Mouse (Mus musculus) heart, adult 11 months (tissue): ENCODE results near the gene Prr14l.
A peak's percentile ranks its signal among the peaks of the same experiment; 100 is the strongest.
"Not testable (repeated sequence)": the region's sequence is repeated elsewhere in the genome, so short reads cannot be mapped to it uniquely, and the experiment has no call there.

ENCODE experiments used
- DNase-seq: peaks from one replicate; pipeline ENCODE4 v3.0.0; 2022

Prr14l gene

DNA sequence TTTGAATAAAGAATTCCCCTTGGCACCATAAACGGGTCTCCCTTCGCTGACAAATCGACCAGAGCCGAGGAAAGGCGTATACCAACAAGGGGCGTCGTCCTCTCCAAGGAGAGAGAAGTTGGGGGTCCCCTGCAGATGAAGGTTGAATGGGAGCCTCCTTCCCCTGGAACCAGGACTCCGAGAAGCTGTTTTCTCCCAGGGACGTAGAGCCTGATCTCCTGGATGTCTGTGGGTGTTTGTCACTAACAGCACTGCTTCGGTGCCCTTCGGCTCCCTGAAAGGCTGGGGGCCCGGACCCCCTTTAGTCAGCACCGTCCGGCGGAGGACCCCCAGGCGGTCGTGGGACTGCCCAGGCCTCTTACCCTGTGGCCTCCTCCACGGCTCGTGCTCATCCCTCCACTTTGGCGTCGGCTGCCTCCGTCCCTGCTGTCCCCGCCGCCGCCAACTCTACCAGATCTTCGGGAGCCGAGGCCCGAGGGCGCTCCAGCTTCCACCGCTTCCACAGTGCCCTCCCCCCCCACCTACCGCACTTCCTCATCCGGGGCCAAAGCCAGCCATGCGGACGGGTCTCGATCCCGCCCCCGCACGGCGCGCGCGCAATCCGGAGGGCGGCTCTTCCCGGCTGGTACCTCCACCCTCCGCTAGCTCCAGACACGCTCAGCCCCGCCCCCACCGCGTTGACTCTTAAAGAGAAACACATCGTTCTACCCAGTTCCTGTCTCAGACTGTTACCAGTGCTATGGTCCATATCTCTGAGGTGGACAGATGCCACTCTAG, at the start of gene Prr14l:
TSS of gene Prr14l (minus strand) at position 526 of the 777 bp plus-strand sequence.
- DNase-seq, result peak; percentile 100

DNA sequence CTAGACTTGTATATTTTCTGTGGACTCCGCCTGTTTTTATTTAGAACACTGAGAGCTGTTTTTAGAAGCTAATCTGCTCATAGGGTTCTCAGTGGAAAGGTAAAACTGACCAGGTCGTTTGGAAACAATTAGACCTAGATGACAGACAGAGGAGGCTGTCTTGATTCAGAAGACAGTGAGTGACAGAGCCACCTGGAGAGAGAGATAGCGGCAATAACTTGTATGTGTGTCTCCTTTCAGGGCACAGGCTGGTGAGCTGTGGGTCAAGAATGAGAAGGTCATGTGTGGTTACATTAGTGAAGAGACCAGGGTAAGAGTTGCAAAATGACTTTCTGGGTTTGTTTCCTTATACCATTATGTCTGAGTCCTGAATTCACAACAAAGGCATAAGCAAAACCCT, 32.7 kb upstream of the Prr14l start:
- DNase-seq, result peak; percentile 61

DNA sequence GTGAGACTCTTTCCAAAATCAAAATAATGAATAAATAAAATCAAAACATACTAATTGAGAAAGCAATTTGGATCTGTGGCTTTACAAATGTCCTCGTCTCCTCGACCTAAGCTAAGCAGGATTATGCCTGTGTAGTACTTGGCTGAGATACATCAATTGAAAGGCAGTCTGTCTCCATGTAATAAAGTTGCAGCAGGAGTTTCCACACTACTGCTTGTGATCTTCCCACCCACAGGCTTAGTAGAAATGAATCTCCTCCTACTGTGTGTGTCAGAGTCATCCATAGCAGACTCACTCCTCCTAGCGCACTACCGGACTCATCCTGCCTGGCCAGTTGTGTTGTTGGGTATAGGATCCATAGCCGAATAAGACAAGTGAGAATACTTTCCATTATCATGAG, 18.3 kb upstream of the Prr14l start:
- peak; percentile 34 for DNase-seq

DNA sequence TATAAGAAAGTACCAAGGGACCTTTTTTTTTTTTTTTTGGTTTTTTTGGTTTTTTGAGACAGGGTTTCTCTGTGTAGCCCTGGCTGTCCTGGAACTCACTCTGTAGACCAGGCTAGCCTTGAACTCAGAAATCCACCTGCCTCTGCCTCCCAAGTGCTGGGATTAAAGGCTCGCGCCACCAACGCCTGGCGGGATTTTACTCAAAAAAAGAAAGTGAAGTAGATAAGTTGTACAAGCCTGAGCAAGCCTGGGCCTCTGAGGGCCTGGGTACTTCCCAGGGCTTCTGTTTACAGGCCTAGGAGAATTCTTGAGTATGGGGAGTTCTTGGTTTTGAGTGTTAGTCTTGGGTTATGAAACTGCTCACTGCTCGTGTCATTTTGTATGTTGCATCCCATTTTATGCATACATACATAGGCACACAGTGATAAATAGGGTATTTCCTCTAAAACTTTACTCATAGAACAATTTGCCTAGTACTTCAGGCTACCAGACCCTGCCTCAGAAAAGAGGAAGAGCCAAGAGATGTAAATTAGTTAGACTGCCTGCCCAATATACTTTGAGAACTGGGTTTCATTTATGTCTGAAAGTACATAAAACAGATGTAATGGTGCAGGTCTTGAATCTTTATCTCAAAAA, 15.5 kb upstream of the Prr14l start:
- no peak for DNase-seq

DNA sequence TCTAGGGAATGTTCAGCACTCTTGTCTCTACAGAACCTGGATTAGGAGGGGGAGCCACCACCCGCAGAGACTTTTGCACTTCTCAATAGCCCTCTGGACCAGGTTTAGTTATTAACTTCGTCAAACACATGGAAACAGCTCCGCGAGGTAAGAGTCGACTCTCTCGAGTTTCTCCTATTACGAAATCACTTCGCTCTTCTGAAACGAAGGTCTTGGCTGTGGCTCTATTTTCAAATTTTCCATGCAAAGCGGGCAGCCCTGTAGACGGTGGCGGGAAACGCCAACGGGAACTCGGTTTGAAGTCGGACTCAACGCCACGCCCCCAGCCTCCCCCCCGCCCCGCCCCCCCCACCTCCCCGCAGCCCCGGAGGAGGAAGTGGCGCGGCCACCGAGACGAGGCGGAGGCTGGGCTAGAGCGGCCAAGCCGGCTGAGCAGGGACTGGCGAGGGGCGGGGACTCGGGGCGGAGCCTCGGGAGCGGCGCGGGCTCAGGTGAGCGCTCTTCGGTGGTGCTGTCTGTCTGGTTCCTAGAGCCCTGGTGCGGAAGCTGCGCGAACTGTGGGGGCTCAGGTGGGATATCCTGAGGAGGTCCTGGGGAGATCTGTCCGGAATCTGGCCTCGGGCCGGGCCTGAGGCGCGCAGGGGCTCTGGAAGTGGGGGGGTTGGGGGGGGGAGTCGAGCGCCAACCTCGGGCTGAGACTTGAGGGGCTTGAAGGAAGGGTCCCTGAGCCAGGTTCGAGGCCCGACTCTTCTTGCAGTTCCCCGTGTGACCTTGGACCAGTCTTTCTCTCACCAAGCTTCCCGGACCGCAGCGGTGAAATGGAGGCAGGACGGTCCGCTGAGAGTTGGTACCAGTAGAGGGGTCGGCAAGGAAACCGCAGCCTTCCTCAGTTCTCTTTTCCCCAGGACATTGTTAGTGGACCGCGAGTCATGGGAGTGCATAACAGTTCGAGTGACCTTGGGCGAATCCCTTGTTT, 9.5 kb upstream of the Prr14l start, which contains the start of gene Depdc5:
TSS of gene Depdc5 (plus strand) at position 449 of the 976 bp plus-strand sequence.
- peak; percentile 99 for DNase-seq

DNA sequence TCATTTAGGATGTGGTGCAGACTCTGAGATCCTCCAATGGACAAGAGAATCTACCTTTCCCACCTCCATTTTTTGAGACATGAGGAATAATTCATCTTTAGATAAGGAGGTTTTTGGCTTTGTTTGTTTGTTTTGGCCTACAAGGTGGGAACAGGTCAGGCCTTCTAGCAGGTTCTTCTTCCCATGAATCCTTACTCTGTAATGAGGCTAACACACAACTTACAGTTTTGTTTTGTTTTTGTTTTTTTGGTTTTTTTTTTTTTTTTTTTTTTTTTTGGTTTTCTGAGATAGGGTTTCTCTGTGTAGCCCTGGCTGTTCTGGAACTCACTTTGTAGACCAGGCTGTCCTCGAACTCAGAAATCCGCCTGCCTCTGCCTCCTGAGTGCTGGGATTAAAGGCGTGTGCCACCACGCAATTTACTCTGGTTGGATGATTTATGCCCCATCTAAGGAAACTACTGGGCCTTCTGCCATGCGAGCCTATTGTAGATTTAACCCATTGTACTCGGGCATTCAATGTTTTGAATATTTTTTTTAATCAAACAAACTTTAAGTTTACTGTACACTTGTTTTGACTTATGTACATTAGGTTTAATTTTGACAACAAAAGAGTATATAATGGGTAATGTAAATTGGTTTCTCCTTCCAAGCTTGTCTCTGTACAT, 8.5 kb upstream of the Prr14l start:
- no peak for DNase-seq

DNA sequence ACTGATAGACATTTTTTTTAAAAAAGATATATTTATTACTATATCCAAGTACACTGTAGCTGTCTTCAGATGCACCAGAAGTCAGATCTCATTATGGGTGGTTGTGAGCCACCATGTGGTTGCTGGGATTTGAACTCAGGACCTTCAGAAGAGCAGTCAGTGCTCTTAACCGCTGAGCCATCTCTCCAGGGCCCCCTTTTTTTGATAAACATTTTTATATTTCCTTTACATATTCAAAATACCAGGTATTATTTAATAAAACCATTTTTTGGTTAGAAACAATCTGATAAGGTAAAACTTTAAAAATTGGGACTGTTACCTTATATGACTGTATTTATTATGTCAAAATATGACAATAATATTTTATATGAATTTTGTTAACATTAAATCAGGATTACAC, 7.0 kb upstream of the Prr14l start:
- no peak for DNase-seq

DNA sequence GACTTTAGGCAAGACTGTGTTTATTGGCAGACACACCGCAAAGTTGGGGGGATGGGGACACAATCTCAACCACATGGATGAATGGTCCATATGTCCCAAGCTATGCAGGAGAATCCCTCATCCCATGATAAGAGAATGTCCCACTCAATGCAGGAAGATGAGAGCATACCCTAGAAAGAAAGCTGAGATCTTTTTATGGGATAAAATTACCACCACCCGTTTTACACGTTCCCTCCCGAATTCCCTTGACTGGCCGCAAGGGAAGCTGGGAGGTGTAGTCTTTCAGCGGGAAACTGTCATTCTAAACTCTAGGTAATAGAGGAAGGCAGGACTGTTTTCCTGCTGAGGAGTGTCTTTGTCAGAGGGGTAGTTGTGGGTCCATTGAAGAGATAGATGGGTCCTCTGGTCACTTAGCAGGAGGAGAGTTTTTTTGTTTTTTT, 3.7 kb upstream of the Prr14l start:
- DNase-seq, result peak; percentile 91

DNA sequence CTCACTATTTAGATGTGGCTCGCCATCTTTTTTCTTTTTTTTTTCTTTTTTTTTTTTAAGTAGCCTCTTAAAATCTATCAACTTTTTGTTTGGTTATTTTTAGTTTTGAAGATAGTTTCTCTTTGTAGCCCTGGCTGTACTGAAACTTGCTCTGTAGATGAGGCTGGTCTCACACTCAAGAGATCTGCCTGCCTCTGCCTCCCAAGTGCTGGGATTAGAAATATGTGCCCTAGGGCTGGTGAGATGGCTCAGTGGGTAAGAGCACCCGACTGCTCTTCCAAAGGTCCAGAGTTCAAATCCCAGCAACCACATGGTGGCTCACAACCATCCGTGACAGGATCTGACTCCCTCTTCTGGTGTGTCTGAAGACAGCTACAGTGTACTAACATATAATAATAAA, 1.2 kb upstream of the Prr14l start:
- DNase-seq, result not testable (repeated sequence)

DNA sequence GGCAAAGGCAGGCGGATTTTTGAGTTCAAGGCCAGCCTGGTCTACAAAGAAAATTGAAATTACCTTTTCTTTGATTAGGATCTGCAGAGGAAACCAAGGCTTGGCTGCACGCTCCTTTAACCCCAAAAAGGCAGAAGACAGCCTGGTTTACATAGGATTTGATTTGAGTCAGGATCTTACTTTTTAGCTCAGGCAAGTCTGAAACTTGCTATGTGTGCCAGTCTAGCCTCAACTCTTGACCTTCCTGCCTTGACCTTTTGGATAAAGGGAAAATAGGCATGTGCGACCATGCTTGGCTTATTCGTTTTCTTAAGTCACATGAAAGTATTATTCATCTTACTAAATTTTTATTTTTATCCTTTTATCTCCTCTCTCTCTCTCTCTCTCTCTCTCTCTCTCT, 762 bp upstream of the Prr14l start:
- DNase-seq, result no peak

DNA sequence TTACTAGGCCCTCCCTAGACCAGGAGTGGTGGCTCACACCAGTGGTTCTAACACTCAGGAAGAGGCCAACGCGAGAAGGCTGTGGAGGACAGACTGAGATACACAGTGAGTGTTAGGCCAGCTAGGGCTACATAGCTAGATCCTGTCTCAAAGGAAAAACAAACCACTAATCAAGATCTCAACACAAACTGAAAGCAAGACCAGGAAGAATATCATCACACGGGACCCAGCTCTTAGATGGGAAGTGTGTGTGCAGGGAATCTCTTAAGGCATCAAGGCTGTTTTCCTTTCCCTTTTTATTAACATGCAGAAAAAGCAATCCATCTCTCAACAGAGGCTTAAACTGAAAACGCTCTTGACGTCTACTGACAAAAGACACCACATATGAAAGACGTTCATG, 2.0 kb downstream of the Prr14l start:
- no peak for DNase-seq

DNA sequence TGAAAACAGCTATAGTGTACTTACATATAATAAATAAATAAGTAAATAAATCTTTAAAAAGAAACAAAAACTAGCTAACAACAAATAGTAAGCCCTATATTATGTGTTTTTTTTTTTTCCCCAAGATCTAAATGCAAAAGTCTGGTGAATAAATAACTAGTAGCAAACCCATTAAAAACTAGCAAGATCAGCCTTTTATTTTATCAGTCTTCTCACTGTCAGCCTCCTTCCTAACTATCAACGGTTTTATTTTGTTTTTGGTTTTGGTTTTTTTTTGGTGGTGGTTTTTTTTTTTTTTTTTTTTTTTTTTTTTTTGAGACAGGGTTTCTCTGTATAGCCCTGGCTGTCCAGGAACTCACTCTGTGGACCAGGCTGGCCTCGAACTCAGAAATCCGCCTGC, 4.5 kb downstream of the Prr14l start:
- DNase-seq, result not testable (repeated sequence)

DNA sequence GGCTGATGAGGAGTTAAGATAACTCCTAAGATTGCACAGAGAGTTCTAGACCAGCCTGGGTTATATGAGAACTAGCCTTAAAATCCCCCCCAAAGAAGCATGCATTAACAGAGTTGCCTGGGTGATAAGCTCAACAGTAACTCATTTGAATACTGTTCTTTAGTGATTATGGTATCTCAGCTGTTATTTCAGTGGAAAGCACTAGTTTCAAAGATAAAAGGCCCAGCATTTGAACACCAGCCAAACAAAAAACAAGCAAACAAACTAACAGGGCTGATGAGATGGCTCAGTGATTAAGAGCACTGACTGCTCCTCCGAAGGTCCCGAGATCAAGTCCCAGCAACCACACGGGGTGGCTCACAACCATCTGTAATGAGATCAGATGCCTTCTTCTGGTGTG, 4.9 kb downstream of the Prr14l start:
- DNase-seq, result no peak

DNA sequence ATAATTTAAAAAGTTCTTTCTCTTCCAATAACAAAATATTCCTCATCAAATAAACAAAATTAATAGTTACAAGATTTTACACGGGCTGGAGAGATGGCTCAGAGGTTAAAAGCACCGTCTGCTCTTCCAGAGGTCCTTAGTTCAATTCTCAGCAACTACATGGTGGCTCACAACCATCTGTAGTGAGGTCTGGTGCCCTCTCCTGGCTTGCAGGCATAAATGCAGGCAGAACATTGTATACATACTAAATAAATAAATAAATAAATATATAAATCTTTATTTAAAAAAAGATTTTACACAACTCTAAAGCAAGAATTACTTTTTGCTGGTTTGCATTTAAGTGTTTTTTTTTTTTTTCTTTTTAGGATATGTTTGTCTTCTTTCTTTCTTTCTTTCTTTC, 14.0 kb downstream of the Prr14l start:
- no peak for DNase-seq

DNA sequence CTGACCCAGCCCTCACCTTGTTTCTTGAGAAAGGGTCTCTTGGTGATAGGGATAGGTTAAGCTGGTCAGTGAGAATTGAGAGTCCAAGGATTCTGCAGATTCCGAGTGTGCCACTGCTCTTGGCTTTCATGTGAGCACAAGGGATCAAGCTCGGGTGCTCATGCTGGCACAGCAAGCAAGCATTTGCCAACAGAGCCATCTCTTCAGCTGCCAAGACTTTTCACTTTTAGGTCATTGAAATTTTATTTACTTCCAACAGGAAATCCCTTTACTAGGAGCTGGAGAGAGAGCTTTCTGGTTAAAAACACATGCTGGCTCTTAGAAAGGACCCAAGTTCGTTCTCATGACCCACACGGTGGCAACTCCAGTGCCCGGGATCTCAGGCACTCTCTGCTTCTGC, 17.1 kb downstream of the Prr14l start:
- DNase-seq, result no peak

DNA sequence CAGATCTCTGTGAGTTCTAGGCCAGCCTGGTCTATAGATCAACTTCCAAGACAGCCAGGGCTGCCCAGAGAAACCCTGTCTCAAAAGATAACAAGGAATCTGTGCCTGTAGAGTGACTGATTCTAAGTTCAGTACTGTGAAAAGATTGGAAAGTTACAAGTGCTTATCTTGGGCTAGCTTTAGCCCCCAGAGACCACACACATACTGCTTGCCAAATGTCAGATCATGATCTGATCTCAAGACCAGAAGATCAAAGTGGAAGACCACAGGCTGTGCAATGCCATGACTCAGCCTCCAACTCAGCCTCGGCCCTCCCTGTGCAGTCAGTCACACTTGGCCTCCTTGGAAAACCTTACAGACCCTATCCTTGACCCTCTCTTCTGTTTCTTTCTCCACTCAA, 19.6 kb downstream of the Prr14l start:
- DNase-seq, result no peak

DNA sequence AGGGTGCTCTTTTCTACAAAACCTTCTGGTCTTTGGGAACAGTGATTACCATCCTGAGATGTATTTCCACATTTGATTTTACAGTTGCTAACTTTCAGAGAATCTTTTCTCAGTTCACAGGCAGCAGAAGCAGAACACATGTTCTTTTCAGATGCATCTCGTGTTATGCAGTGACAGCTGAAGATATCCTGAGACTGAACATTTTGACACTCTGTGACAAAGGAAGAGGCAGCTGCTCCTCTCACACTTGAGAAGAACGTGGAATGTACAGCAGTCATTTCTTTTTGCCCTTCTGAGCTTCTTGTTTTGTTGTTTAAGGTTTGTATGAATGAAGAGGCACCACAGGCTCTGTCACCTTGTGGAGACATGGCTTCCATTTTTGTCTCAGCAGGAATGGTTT, 24.0 kb downstream of the Prr14l start:
- no peak for DNase-seq

DNA sequence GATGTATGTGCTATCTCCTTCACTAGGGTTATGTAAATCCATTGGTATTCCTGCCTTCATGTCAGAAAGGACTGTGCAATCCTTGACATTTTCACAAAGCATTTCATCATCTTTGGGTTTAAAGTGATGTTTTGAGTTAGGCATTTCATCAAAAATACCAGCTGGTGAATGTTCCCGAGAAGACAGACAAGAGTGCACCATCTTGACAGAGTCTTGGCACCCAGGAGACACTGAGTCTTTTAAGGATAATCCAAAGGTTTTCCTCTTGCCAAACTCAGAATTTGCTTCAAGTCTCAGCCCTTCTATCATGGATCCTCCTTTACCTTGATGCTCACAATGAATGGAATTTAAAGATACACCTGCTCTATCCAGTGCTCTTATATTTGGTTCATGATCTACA, 25.3 kb downstream of the Prr14l start:
- not testable (repeated sequence) for DNase-seq

DNA sequence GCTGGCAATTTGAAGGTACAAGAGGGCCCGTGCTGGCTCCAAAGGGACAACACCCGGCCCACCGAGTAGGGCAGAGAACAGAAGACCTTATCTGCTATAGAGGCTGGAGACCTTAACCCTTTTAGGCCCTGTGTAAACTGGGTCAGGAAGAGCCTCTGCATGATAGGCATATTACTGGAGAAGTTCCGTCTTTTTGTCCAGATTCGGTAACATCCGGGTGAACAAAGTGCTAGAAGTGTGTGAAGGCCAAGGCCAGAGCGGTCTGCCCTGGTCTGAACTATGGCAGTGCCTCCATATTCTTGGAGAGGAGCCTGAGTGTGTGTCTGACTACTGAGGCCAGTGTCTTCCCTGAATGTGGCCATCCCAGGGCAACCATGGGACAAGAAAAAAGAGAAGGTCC, 27.0 kb downstream of the Prr14l start, which contains the start of gene Gm20671:
TSS of gene Gm20671 (minus strand) at position 101 of the 400 bp plus-strand sequence.
- no peak for DNase-seq

DNA sequence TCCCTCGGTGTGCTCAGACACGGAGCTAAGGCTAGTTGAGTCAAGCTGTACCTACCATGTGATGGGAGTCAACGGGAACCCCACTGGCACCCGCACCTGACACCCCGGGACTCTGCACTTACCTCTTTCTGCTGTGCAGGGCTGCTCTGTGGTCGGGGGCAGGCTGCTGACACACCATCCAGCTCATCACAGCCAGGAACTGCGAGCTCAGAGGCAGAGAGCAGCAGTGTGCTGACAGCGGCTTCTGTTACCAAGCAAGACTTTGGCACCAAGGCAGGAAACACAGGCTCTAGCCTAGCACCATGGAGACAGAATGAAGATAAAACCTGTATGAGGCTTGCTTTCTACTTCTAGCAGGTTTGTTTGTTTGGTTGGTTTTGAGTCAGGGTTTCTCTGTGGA, 33.6 kb downstream of the Prr14l start:
- DNase-seq, result no peak

DNA sequence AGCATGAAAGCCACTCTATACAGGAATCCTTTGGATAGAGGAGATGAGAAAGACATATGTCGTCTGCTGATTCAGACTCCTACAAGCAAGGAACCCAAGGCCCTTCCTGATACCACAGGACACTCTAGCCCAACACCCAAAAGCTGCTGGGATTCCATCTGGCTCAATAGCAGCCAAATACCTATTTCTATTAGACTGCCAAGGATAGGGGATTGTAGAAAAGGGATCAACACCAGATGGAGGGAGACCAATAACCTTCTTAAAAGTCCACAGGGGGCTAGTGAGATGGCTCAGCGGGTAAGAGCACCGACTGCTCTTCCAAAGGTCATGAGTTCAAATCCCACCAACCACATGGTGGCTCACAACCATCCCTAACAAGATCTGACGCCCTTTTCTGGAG, 38.7 kb downstream of the Prr14l start:
- DNase-seq, result no peak

DNA sequence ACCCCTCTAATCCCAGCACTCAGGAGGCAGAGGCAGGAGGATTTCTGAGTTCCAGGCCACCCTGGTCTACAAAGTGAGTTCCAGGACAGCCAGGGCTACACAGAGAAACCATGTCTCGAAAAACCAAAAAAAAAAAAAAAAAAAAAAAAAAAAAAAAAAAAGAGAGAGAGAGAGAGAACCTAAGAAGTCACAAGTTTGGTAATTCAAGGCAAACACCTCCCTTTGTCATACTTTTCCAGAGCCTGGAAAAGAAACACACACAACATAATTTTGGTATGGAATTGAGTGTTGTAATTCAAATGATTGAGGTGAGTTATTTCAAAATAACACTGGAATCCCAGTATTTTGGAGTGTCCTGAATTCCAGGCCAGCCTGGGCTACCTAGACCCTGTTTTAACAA, 67.6 kb downstream of the Prr14l start:
- DNase-seq, result not testable (repeated sequence)
